Mouse (Mus musculus) CH12.LX (cell line): Measurements from ENCODE around the gene Epha5. TPM values are rescaled to one million over a fixed set of nuclear protein-coding genes. Genes with fewer than 3 reads are reported as not detected.

ENCODE experiments used
- DNase-seq: peaks from one replicate; pipeline ENCODE4 v3.0.0-alpha.2; 2013; ENCODE audit errors: extremely low read depth
- H3K27ac ChIP-seq: 2 replicates; pipeline ENCODE4 v1.5.1; 2012; ENCODE audit warnings: low read depth, mild to moderate bottlenecking, control low read depth, moderate library complexity; ENCODE audit not compliant: insufficient read depth
- H3K27me3 ChIP-seq: replicated peaks from 2 replicates; pipeline ENCODE3; 2012; ENCODE audit warnings: inconsistent platforms
- H3K36me3 ChIP-seq, 2 experiments: replicated peaks in 1 of 2; 2 replicates each; pipeline versions ENCODE3 to v1.6.1; 2012; ENCODE audit warnings: inconsistent platforms in 1 of 2, low read length in 1 of 2, mild to moderate bottlenecking in 1 of 2, mixed read lengths in 1 of 2, moderate library complexity in 1 of 2; ENCODE audit not compliant: control insufficient read depth in 1 of 2, insufficient read depth in 1 of 2
- H3K4me1 ChIP-seq, 2 experiments: 2 replicates each; pipeline ENCODE4 v1.6.1; 2012; ENCODE audit warnings: inconsistent platforms in 1 of 2, moderate library complexity in 1 of 2; ENCODE audit not compliant: insufficient read depth in 2 of 2, control insufficient read depth in 1 of 2
- H3K4me2 ChIP-seq: 2 replicates; pipeline ENCODE4 v1.6.1; 2012; ENCODE audit warnings: low read depth, mild to moderate bottlenecking, control low read depth; ENCODE audit not compliant: poor library complexity, insufficient read depth, severe bottlenecking
- H3K4me3 ChIP-seq, 3 experiments: fragments of 150-350 bp in 1 of 3; sonication (generic) in 1 of 3; replicated peaks in 1 of 3; 2 replicates each; pipeline versions ENCODE3 to v1.5.1; 2011 to 2012; ENCODE audit warnings: low read depth in 2 of 3, low read length in 2 of 3, mild to moderate bottlenecking in 2 of 3, moderate library complexity in 2 of 3, control low read depth in 1 of 3, improper control_type of control experiment in 1 of 3, inconsistent platforms in 1 of 3, mixed read lengths in 1 of 3; ENCODE audit not compliant: poor library complexity in 1 of 3
- H3K79me2 ChIP-seq: replicated peaks from 2 replicates; pipeline ENCODE4 v1.6.1; 2012; ENCODE audit warnings: mild to moderate bottlenecking, moderate library complexity; ENCODE audit not compliant: control insufficient read depth, poor library complexity, insufficient read depth, severe bottlenecking; ENCODE audit errors: extremely low read depth
- H3K9ac ChIP-seq: 2 replicates; pipeline ENCODE4 v1.6.1; 2012; ENCODE audit warnings: low read depth, mild to moderate bottlenecking, control low read depth, moderate library complexity; ENCODE audit not compliant: insufficient read depth
- H3K9me3 ChIP-seq: replicated peaks from 2 replicates; pipeline ENCODE3; 2012; ENCODE audit warnings: low read length, inconsistent platforms, mixed read lengths
- BHLHE40 ChIP-seq: IDR thresholded peaks from 2 replicates; pipeline ENCODE4 v1.6.1; 2011; ENCODE audit warnings: mild to moderate bottlenecking, low read depth, low read length, improper control_type of control experiment
- CHD1 ChIP-seq: IDR thresholded peaks from 2 replicates; pipeline ENCODE4 v1.6.1; 2012; ENCODE audit warnings: low read depth, low read length, improper control_type of control experiment, inconsistent platforms
- E2F4 ChIP-seq: IDR thresholded peaks from 2 replicates; pipeline ENCODE4 v1.6.1; 2011; ENCODE audit warnings: low read depth, low read length, improper control_type of control experiment; ENCODE audit not compliant: insufficient replicate concordance
- HCFC1 ChIP-seq: IDR thresholded peaks from 2 replicates; pipeline ENCODE4 v1.6.1; 2012; ENCODE audit warnings: low read depth, mild to moderate bottlenecking, inconsistent platforms, low read length, improper control_type of control experiment
- JUND ChIP-seq: conservative IDR thresholded peaks from 2 replicates; pipeline ENCODE4 v1.6.1; 2011; ENCODE audit warnings: low read depth, low read length, improper control_type of control experiment
- MAFK ChIP-seq: IDR thresholded peaks from 2 replicates; pipeline ENCODE4 v1.6.1; 2011; ENCODE audit warnings: low read length, improper control_type of control experiment; ENCODE audit not compliant: insufficient replicate concordance
- NELFE ChIP-seq: IDR thresholded peaks from 2 replicates; pipeline ENCODE4 v1.6.1; 2011; ENCODE audit warnings: low read depth, low read length, improper control_type of control experiment
- POLR2AphosphoS2 ChIP-seq: IDR thresholded peaks from 2 replicates; pipeline ENCODE4 v1.6.1; 2011; ENCODE audit warnings: low read depth, low read length, improper control_type of control experiment
- RCOR1 ChIP-seq: conservative IDR thresholded peaks from 2 replicates; pipeline ENCODE4 v1.6.1; 2012; ENCODE audit warnings: low read depth, mild to moderate bottlenecking, inconsistent platforms, low read length, improper control_type of control experiment
- TBP ChIP-seq: conservative IDR thresholded peaks from 2 replicates; pipeline ENCODE4 v1.6.1; 2011; ENCODE audit warnings: low read depth, low read length, improper control_type of control experiment
- TCF12 ChIP-seq: IDR thresholded peaks from 2 replicates; pipeline ENCODE4 v1.6.1; 2014; ENCODE audit warnings: low read depth, mild to moderate bottlenecking, inconsistent platforms, low read length, improper control_type of control experiment
- UBTF ChIP-seq: IDR thresholded peaks from 2 replicates; pipeline ENCODE4 v1.6.1; 2012; ENCODE audit warnings: low read depth, mild to moderate bottlenecking, inconsistent platforms, low read length, improper control_type of control experiment, moderate library complexity
- ZC3H11A ChIP-seq: IDR thresholded peaks from 2 replicates; pipeline ENCODE4 v1.6.1; 2012; ENCODE audit warnings: low read depth, mild to moderate bottlenecking, inconsistent platforms, low read length, improper control_type of control experiment
- ZKSCAN1 ChIP-seq: IDR thresholded peaks from 2 replicates; pipeline ENCODE4 v1.6.1; 2012; ENCODE audit warnings: low read depth, inconsistent platforms, low read length, improper control_type of control experiment, borderline replicate concordance
- dilution Hi-C: fragments of 300-500 bp; cut with MboI; formaldehyde crosslinking; loops from 2 replicates; pipeline ENCODE4 v1.14.3; 2020; ENCODE audit warnings: low sequenced_read_pairs; ENCODE audit not compliant: extremely low pct_unique_long_range_greater_than_20kb, extremely low pct_ligation_motif_present
- in situ Hi-C: fragments of 300-500 bp; cut with MboI; formaldehyde crosslinking; loops from 3 replicates; pipeline ENCODE4 v1.14.3; 2019; ENCODE audit warnings: low sequenced_read_pairs, low pct_ligation_motif_present, low pct_unique_long_range_greater_than_20kb, mixed read lengths
- polyA plus RNA-seq: library from polyadenylated mRNA; unstranded; fragments of >175 nt; gene quantifications from 2 replicates; pipeline ENCODE4 v1.2.1, GENCODE M21; 2012; ENCODE audit warnings: low read depth; ENCODE audit not compliant: insufficient read length
- total RNA-seq, 2 experiments: library from RNA; depleted of rRNA; stranded (reverse); fragments of 300-350 nt in 1 of 2; fragments of >200 nt in 1 of 2; gene quantifications; 2 replicates each; pipeline ENCODE4 v1.2.3; 2012 to 2014

The Epha5 gene
- total and polyA plus RNA-seq, 3 experiments, result not detected

DNA sequence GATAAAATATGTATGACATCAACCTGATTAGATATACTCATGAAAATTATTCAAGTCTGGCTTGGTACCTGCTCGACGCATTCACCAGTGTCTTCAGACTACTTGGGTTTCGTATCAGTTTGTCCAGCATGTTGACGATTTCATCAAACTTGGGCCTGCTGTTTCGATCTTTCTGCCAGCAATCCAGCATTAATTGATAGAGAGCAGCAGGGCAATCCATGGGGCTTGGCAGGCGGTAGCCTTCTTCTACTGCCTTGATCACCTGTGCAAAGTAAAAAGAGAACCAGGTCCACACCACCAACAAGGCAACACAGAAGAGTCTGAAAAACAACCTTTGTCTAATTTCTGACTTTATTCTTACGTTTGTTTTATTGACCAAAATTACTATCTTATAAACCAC lies 346.2 kb downstream of the Epha5 start:
- no peak overlapping the region for H3K4me3 ChIP-seq
- H3K27ac ChIP-seq, result no peak overlapping the region
- no peak overlapping the region for H3K4me2 ChIP-seq
- H3K27me3 ChIP-seq, result no peaks in the 10 kb centered on the region
- TF ChIP-seq HCFC1 (no peak), CHD1 (no peak), TBP (no peak), TCF12 (no peak), ZC3H11A (no peak), POLR2AphosphoS2 (no peak)
- no peak overlapping the region for H3K9ac ChIP-seq
- no peaks in the 10 kb centered on the region for H3K4me1 ChIP-seq
- H3K79me2 ChIP-seq, result no peaks in the 10 kb centered on the region
- DNase-seq, result no peak
- dilution Hi-C loops, result no loop called here
- no peaks in the 10 kb centered on the region for H3K36me3 ChIP-seq
- H3K9me3 ChIP-seq, result peaks cover 28% of the 10 kb centered on the region
- in situ Hi-C loops, result no loop called here

GRCm38 (mm10) chr5:84053880-84054279 lies 363.3 kb downstream of the Epha5 start:
- no peak for DNase-seq
- H3K9me3 ChIP-seq, result peaks cover 17% of the 10 kb centered on the region
- TF ChIP-seq JUND (no peak), BHLHE40 (no peak), UBTF (no peak), POLR2AphosphoS2 (no peak), MAFK (peak; percentile 97), ZKSCAN1 (no peak), TBP (no peak)
- no peak overlapping the region for H3K9ac ChIP-seq
- no peaks in the 10 kb centered on the region for H3K4me1 ChIP-seq
- H3K36me3 ChIP-seq, result no peaks in the 10 kb centered on the region
- no peaks in the 10 kb centered on the region for H3K79me2 ChIP-seq
- H3K4me2 ChIP-seq, result no peak overlapping the region
- H3K27ac ChIP-seq, result no peak overlapping the region
- in situ Hi-C loops (no loop called here), dilution Hi-C loops (no loop called here)
- H3K4me3 ChIP-seq, result no peak overlapping the region
- no peaks in the 10 kb centered on the region for H3K27me3 ChIP-seq

GRCm38 (mm10) chr5:84037250-84037963 lies 379.8 kb downstream of the Epha5 start:
- Histone ChIP-seq H3K27ac (no peak overlapping the region), H3K27me3 (no peaks in the 10 kb centered on the region), H3K36me3 (no peaks in the 10 kb centered on the region), H3K4me3 (no peak overlapping the region), H3K9me3 (peaks cover 41% of the 10 kb centered on the region), H3K79me2 (no peaks in the 10 kb centered on the region), H3K9ac (no peak overlapping the region), H3K4me1 (no peaks in the 10 kb centered on the region), H3K4me2 (no peak overlapping the region)
- dilution Hi-C loops (no loop called here), in situ Hi-C loops (no loop called here)
- TF ChIP-seq JUND (no peak), RCOR1 (no peak), CHD1 (no peak), E2F4 (no peak), HCFC1 (no peak), NELFE (no peak)
- DNase-seq, result no peak
